Mouse (Mus musculus) yolk sac, embryonic 10.5 days (tissue): Measurements from ENCODE around the gene Tnfsf13.
A peak's percentile ranks its signal among the peaks of the same experiment; 100 is the strongest.
"Not testable (repeated sequence)": the region's sequence is repeated elsewhere in the genome, so short reads cannot be mapped to it uniquely, and the experiment has no call there.

Experiments
- DNase-seq: peaks from one replicate; pipeline ENCODE4 v3.0.0-alpha.2; 2017; ENCODE audit warnings: low spot score

Tnfsf13 gene

DNA sequence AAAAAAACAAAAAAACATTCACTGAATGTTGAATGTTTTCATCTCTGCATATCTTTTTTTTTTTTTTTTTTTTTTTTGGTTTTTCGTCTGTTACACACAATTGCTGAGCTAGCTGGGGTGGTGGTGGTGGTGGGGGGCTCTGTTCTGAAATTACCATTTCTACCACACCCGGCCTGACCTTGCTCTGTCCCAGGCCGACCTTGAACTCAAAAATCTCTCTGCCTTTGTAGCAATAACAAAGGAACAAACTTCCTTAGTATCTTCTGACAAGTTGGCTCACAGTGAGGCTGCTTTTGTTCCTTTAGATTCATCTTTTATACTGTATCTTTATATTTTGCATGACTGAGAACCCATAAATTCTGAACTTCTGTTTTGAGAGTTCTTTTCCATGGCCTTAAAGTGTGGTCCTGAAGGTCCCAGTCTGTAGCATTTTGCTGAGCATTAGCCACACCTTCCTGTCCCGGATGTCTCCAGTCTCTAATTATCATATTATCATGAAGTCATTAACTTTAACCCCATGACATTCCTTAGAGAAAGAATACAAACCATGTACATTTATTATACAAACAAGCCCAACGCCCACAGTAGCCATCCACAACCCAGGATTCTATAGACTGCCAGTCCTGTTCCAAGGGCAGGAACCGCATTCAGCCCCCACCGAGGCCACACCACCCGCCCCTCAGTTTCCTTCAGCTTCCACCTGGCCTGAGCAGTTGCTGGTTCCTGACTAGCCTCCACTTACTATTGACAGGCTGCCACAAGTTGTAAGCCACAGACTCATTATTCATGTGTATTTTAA is 18.4 kb upstream of the Tnfsf13 start:
- DNase-seq = no peak

DNA sequence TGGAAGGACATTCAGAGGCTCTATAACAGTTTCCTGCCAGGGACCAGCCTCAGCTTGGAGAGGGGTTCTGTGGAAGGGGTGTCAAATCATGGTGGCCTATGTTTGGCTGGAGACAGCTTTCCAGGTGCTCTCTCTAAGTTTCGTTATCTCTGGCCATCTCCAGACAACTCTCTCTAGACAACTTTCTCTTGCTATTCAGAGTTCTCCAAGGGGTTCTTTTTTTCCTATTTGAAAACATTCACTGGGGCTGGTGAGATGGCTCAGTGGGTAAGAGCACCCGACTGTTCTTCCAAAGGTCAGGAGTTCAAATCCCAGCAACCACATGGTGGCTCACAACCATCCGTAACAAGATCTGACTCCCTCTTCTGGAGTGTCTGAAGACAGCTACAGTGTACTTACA is 17.8 kb upstream of the Tnfsf13 start:
- not testable (repeated sequence) for DNase-seq

DNA sequence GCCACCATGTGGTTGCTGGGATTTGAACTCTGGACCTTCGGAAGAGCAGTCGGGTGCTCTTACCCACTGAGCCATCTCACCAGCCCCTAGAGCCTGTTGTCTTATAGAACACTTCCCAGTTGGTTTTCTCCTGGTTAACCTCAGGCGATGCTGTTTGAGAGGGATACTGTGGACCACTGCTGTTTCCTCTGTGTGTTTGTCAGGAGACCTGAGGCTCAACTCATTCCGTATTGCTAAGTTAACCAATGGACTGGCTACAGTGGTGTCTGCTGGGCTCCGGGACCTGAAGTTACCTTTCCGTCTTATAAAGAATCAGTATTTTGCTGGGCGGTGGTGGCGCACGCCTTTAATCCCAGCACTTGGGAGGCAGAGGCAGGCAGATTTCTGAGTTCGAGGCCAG is 17.3 kb upstream of the Tnfsf13 start:
- DNase-seq = not testable (repeated sequence)

DNA sequence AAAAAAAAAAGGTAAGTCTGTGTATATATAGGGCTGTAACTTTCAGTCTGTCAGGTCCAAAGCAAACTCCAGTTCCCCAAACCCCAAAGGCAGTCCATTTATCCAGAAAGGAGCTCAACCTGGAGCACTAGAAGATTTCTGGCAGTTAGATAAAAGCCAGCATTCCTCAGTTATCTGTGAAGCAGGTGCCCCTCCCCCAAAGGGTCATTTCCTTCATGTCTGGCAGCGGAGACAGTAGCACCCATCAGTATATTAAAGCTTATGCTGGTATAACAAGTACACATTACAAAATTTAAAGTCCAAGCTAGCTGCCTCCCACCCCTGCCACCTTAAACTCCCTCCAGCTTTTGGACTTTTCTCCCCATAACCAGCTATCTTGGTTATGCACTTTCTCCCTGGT is 14.0 kb upstream of the Tnfsf13 start:
- no peak for DNase-seq

DNA sequence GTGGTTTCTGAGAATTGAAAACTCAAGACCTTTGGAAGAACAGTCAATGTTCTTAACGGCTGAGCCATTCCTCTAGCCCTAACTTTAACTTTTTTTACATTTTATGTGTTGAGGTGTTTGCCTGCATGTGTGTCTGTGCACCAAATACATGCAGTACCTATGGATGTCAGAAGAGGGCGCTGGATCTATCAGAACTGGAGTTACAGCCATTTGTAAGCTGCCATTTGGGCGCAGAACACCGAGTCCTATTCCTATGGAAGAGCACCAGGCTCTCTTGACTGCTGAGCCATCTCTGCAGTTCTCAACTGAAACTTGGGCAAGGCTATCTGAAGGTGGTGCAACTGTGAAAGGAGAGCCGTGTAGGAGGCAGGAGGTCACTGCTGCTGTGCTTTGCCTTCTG is 13.0 kb upstream of the Tnfsf13 start:
- DNase-seq = no peak

DNA sequence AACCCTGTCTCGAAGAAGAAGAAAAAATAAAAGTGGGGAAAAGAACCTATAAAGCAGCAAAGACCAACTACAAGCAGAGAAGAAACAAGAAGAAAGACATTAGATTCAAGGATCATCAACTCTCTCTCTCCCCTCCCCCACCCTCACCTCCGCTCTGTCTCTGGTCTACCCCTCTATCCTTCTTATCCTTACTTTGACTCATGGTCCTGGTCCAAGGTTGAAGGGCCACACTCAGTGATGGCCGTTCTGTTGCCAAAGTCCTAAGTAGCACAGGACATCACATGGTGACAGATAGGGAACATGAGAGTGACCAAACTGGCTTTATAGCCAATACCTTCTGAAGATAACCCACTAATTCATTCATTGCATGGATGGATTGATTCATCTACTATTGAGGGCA is 11.8 kb upstream of the Tnfsf13 start:
- no peak for DNase-seq

DNA sequence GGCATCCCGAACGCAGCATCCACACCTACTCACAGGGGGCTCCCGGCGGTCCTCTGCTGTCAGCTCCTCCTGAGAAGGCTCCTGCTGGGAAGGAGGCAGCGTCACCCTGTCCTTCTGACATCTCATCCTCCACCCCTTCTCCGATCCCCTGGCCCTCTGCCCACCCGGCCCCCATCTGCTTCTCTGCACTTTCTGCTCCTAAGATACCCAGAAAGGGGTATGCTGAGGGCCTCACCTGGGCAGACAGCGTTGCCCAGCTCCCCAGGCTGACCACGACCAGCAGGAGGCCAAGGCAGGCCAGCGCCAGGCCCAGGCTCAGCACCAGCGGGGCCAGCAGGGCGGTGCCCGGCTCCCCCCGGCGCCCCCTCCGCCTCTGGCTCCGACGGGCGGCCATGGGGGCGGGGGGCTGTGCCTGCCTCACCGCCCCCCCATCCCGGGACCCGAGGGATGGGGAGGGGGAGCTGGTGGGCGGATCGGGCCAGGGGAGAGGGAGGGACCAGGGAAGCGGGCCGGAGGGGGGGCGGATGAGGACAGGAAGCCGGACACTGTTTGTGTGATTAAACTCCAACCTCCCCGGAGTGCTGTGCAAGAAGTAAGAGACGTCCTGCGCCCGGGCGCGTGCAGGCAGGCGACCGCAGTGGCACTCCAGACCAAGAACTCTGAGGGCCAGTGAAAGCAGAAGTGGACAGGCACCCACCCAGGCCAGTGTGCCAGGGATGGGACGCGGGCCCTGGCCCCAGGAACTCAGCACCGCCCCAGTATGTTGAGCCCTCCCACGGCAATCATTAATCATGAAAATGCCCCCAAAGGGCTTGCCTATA is 10.0 kb upstream of the Tnfsf13 start, which contains the start of the genes Tnfsf12 and Tnfsfm13:
Gene Tnfsf12 (minus strand): TSS at position 489 of the 821 bp plus-strand sequence.
Gene Tnfsfm13 (minus strand): TSS at position 738 of the 821 bp plus-strand sequence.
- peak; percentile 83 for DNase-seq

DNA sequence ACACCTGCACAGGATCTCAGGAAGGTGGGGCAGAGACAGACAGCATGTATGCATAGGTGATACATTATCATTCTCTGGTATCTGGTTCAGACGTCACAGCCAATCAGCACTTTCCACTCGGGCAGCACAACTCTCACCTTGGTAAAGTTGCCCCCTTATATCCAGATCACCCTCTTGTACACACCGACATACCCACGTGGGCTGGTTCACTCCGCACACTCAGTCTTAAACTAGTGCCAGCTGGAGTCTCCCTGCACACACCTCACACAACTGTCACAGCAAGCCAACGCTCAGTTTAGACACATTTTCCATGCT is 9.4 kb upstream of the Tnfsf13 start:
- no peak for DNase-seq

DNA sequence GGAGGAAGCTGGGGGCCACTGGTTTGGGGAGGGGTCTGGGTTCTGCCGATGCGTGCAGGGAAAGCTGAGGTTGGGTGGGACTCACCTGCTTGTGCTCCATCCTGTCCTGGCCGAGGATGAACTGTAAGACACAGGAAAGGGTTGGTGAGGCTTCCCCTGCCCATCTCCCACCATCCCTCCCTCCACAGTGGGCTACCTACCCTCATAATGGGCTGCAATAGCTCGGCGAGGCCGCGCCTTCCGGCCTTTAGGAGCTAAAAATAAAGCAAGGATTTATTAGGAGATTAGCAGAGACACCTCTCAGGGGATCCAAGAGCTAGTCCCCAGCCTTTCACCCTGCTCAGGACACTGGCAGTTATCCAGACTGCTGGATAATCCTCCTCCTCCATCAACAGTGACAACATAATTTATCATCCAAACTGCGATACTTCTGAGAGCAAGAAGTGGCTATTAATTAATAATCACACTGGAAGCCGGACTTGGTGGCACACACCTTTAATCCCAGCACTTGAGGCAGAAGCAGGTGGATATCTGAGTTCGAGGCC is 7.9 kb upstream of the Tnfsf13 start:
- DNase-seq = no peak

DNA sequence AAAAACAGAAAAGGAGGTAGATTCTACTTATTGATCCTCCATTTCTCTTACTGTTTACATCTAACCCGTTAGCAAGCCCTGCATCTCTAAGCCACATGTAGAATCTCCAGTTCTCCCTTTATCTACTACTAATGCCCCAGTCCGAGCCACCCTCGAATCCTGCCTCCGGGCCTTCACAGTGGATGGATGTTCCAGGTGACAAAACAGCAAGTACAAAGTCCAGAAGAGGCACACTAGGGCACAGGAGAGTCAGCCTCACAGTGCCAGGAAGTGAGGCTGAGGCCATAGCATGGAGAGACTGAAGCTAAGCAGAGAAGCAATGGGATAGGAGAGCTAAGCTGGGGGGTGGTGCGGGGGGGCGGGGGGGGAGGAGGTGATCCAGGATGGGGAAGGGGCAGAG is 7.3 kb upstream of the Tnfsf13 start:
- DNase-seq = peak; percentile 60

DNA sequence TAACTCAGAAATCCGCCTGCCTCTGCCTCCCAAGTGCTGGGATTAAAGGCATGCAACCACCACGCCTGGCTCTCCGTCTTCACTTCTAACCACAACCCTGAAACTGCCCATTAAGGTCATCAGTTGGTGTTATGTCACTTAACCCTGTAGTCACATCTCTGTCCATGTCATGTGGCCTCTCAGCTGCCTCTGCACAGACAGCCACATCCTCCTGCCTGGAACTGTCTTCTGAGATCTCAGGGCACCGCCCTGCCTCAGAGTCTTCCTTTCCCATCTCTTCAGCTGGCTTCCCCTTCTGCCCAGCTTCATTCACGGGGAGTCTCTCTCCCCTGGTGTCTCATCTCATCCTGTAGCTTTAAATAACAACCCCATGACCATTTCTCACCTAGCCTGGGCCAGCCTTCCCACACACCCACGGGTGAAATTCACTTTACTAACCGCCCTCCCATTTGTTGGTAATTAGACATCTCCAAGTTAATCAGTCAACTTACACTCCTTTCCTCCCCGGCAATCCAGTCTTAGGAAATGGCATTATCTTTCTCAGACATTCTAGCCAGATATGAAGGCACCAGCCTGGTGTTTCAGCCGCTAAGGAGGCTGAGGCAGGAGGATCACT is 6.7 kb upstream of the Tnfsf13 start:
- no peak for DNase-seq

DNA sequence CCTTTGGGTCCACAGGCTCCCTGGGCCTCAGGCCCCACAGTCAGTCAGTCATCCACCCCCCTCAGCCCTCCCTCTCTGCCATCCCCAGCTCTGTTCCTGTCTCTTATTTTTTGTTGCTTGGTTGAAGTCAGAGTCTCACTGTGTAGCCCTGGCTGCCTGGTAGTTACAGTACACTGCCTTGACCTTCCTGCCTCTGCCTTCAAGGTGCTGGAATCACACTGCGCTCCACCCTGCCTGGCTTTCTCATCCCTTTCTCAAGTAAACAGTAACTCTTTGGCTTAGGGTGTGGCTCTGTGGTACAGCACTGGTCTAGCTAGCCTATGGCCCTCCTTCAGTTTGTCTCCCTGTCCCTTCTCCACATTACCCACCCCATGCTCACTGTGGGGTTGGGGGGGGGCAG is 4.3 kb upstream of the Tnfsf13 start:
- no peak for DNase-seq

DNA sequence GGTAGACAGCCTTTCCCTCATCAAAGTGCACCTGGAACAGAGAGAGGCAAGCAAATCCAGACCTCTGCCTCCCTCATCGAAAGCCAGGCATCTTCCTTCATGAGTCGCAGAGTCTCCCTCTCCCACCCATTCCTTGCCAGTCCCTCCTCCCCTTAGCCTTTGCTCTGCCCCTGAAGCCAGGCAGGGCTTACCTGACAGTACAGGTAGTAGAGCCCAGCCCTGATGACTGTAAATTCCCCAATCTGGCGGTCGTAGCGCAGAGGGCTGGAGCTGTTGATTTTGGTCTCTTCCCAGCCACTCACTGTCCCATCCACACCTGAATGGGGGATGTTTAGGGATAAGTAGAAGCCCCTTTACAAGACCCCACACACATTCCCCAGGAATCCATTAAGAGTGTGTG is 1.5 kb upstream of the Tnfsf13 start:
- no peak for DNase-seq

DNA sequence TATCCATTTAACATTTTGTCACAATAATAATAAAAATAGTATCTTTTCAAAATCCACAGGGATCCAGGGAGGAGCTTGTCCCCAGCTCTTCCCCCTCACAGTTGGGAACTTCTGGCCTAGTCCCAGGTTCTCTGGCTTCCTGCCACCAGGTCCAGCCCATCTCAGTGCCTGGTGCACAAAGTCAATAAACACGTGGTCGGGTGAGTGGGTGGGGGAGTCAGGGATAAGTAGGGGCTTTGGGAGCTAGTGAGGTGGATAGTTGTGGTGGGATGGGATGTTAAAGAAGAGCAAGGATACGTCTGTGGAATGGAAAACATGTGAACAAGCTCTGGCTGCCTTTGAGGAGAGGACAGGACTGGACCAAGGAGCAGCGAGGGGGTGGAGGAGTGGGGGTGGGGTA is 793 bp upstream of the Tnfsf13 start:
- DNase-seq = no peak

DNA sequence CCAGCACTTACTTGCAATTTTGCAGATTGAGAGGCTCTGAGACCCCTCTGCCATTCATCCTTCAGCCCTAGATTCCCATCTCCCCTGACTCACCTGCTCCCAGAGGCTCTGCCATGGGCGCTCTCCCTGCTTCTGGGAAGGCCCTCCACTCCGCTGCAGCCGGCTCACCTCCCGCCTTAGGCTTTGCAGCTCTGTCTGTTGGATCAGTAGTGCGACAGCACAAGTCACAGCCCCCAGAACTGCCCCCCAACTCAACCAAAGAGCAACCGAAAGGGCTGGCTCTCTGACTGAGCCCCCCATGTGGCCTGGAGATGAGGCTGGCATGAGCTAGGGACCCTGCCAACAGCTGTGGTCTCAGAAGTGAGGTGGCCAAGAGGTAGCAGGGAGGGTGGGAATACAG is 648 bp downstream of the Tnfsf13 start:
- DNase-seq = no peak

DNA sequence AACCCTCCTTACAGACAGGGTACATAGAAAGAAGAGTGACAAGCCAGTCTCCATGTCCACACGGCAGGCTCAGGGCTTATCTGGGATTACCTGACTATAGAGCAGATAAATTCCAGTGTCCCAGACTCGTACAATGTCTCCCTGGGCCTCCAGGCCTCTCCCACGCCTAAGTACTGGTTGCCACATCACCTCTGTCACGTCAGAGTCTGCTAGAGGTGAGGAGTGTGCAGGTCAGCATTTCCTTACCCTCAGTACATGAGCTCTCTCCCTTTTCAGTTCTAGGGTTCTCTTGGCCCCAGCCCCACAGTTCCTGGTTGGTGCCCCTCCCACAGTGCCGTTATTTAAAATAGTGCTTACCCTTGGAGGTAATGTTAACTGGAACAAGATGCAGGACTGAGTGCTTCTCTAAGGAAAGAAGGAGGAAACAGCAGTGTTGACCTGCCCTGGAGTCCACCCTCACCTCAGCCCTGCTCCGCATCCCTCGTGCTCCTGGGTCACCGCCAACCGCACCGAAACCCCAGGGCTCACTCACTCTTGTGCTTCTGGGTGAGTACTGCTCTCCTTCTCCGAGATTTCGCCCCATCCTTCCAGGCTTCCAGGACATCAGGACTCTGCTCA is 1.3 kb downstream of the Tnfsf13 start:
- no peak for DNase-seq

DNA sequence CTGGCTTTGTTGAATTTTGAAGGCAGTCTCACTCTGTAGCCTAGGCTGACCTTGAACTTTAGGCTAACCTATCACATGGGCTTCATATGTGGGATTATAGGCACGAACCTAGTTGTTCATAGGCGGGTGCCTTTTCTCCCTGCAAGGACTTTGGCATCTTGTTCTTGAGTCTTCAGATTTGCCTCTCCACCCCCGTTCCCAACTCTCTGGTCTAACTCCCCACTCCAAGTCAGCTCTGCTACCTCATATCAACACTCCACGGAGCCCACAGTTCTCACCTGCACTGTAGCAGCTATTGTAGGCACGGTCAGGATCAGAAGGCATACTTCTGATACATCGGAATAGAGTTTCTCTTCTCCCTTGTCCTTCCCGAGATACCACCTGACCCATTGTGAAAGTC is 2.0 kb downstream of the Tnfsf13 start:
- no peak for DNase-seq

DNA sequence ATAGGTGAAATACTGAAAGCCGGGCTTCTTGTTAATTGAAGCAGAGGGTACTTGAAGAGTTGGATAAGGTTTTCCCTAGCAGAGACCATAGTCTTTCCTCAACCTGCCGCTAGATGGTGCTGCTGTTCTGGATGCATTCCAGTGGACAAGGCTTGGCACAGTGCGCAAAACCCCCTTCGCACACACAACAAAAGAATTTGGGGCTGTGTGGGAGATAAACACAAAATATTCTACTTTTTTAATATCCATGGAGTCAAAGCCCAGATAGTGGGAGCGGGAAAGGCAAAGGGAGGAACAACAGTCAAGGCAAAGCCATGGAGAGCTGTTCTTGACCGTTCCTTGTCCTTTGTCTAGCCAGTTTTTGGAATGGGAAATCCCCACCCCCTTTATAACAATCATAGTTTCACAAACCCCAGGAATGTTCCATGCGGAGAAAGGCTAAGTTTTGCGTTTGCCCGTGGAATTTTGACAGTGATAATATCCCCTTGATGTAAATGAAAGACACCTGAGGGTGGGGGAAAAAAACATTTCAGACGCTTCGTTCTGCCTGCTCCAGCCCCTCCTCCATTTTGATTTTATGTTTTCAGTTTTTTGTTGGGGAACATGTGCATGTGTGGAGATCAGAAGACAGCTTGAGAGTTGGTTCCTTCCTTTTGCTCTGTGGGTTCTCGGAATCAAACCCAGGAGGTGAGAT is 2.6 kb downstream of the Tnfsf13 start:
- peak; percentile 83 for DNase-seq

DNA sequence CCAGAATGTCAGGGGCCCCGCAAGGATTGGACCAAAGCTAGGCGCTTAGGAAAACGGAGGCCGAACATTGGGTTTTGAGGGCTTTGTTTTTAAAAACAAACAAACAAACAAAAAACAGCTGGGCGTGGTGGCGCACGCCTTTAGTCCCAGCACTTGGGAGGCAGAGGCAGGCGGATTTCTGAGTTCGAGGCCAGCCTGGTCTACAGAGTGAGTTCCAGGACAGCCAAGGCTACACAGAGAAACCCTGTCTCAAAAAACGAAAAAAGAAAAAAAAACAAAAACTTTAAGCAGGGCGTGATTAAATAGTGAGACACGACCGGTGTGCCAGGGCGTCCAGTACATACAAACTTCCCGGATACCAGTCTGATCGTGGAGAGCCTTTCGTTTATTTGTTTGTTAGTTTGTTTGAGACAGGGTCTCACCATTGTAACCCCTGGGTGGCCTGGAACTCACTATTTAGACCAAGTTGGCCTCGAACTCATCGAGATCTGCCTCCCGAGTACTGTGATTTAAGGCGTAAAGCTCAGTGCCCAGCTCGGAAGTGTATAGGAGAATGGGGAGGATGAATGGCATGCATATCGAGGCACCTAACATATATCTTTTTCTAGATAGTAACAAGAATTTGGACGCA is 3.3 kb downstream of the Tnfsf13 start:
- DNase-seq = no peak

DNA sequence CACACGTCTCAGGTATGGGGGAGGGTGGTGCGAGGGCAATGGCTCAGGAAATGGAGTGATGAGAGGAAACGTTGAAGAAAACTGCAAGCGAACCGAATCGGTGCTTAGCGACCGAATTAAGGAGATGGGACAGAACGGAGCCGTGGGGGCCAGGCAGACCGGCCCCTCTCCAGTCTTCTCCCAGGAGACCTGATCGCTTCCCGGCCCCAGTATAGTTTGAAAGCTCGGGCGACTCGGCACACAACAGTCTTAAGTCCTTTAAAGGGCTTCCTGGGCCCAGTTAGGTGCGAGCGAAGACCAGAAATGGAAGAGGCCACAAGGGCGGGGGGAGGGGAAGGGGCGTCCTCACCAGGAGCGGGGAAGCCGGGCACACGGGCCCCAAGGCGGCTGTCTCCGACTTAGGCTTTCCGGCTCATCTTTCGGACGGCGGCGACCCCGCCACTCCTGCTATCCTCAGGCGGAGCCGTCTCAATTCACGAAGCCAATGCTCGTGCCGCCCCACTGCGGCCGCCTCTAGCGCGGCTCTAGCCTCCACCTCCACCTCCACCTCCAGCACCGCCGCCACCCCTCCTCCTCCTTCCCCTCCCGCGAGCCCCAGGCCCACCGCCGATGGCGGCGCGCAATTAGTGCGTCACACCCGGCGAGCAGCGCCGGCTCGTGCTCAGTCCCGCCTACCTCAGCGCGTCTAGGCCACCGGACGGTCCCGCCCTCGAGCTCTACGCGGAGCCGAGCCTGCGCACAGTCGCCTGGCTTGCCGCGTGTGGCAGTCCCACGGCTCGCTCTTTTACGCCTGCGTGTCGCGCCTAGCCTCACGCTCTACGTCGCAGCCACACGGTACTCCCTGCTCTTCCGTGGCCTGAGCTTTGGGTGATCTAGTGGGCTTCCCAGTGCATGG is 4.0 kb downstream of the Tnfsf13 start, which contains the start of gene Senp3:
Gene Senp3 (minus strand): TSS at position 771 of the 895 bp plus-strand sequence.
- peak; percentile 97 for DNase-seq
